Mouse (Mus musculus): Measurements from ENCODE around the gene Dclk2. TPM values are rescaled to one million over a fixed set of nuclear protein-coding genes. Genes with fewer than 3 reads are reported as not detected.

Gene Dclk2
- 1 to 10 TPM in 1 of 2 experiments, under 1 TPM in 1; 1.00 to 1.6 TPM for total RNA-seq (2021)

- intact Hi-C loops (cut with DNase I) = loop anchor here (2.0 to 10.0 kb wide), 2 partner anchors 130 to 696 kb away; partner anchors contain the start of gene Lrba
- DNase-seq = peak; percentile 79
These were observed at the start of gene Dclk2 for GRCm38 (mm10) chr3:86920343-86921083. Dclk2 (minus strand) TSS chr3:86920852.

DNA sequence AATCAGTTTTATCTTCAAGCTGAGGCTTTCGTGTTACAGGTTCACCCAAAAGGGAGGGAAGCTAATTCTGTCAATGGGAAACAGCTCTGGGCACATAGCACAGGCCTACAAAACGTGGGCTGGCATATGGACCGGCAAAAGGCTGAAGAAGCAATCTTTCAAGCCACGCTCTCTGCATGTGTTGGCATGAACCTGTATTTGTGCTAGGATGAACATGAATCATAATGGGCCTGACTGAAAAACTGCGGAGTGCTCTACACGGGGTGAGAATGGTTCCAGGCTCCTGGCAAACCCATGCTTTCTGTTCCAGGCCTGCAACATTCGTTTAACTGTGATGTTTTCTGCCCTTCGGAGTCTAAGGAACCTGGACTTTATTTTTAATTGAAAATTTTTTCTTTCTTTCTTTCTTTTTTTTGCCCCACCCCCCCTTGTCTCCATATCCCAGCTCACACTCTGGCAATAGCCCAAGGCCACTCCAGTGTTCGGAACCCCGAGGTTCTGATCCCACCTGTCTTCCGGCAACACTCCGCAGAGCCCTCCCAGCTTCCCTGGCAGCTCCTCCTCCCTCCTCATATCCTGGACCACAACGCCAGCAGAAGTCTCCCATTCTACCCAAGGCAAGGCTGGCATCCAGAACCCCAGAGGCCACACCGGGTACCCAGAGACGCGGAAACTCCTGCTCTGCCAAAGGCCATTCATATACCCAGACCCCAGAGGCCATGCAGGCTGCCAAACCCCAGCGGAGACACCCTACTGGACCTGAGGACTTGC lies 42.2 kb upstream of the Dclk2 start:
- intact Hi-C loops (cut with DNase I) = no loop called here
- no peak for DNase-seq

DNA sequence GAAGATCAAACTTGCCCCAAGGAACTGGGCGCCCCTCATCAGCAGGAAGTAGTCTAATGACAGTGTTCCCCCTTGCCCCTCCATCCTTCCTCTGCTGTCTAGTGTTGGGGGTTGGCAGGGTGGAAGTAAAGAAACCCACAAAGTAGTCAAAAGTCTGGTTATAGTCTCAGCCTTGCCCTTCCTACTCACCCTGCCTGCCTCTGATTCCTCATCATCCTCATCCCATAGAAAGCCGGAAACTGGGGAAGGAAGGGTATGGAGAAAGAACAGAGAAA lies 40.7 kb upstream of the Dclk2 start:
- DNase-seq = no peak
- intact Hi-C loops (cut with DNase I) = no loop called here

DNA sequence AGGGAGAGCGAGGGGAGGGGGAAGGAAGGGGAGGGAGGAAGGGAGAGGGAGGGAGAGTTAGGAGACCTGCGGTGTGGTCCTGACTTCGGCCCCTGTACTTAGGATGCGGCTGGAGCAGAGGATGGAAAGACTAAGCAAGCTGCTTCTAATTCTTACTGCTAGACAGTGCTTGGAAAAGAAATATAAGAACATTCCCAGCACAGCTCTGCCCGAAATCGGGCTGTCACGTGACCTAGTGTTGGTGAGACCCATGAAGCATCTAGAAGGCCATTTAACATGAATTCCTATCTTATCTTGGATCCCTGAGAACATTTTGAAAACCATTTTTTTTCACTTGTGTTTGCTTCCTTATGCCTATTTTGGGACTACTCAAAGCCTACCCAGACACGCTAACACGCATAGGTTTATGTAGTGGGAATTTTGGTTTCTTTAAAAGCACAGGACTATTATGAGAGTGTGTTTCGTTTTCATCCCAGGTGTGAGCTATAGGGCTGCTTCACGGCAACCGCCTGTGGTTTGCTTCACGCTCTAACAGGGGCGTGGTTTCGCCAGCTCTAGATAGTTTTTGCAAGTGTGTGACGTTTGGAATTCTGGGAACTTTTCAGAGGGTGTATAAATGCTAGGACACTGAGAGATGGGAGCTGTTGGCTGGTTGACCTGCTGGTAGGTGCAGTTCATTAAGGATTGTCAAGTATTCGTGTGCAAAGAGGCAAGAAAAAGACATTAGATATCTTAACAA lies 40.2 kb upstream of the Dclk2 start:
- no peak for DNase-seq
- intact Hi-C loops (cut with DNase I) = no loop called here

GRCm38 (mm10) chr3:86959088-86959487 lies 38.4 kb upstream of the Dclk2 start:
- no peak for DNase-seq
- intact Hi-C loops (cut with DNase I) = no loop called here

GRCm38 (mm10) chr3:86955376-86955775 lies 34.7 kb upstream of the Dclk2 start:
- intact Hi-C loops (cut with DNase I) = no loop called here
- DNase-seq = no peak

- intact Hi-C loops (cut with DNase I) = no loop called here
- DNase-seq = no peak
These were observed 33.9 kb upstream of the Dclk2 start for GRCm38 (mm10) chr3:86954521-86954920.

DNA sequence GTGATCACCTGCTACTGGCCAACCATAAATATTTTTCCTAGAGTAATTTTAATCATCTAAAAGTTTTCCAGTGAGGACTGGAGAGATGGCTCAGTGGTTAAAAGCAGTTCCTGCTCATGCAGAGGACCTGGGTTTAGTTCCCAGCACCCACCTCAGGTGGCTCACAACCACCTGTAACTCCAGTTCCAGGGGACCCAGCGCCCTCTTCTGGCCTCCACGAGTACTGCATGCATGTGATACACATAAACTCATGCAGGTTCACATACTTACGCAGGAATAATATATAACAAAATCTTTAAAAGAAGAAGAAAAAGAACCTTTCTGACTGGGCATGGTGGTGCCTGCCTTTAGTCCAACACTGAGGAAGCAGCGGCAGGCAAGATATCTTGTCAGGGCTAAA lies 33.2 kb upstream of the Dclk2 start:
- no peak for DNase-seq
- intact Hi-C loops (cut with DNase I) = no loop called here

GRCm38 (mm10) chr3:86950652-86951051 lies 30.0 kb upstream of the Dclk2 start:
- intact Hi-C loops (cut with DNase I) = no loop called here
- DNase-seq = no peak

DNA sequence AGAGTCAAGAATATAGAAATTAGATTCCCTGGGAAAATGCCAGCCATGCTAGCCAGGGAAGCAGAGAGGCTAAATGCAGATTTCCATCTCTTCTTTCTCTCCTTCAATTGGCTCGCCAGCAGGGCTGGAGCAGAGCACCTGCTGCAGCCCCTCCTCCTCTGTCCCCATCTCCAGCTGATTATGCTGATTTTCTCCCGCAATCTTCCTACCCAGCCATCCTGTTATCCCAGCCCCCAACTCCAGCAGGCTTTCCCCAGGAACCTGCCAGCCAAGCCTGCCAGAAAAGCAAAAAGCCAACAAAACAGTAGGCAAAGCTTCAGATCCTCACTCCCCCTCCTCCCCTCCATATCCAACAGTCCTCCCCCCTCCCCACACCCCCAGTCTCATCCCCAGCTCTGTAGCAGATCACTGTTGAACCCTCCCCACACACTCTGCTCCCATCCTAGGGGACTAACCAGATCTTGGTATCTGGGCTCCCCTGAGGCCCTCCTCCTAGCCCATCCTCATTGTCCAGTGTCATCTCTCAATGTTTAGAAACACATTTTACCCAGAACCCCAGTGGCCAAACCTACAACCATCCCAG lies 15.7 kb upstream of the Dclk2 start:
- DNase-seq = no peak
- intact Hi-C loops (cut with DNase I) = no loop called here

- intact Hi-C loops (cut with DNase I) = no loop called here
- no peak for DNase-seq
These were observed 12.8 kb upstream of the Dclk2 start for GRCm38 (mm10) chr3:86933446-86933845.

- no peak for DNase-seq
- intact Hi-C loops (cut with DNase I) = loop anchor here (10.0 kb wide), 1 partner anchor 699 kb away; the partner anchor contains the start of gene Lrba
These were observed 3.0 kb upstream of the Dclk2 start for GRCm38 (mm10) chr3:86923686-86924085.

DNA sequence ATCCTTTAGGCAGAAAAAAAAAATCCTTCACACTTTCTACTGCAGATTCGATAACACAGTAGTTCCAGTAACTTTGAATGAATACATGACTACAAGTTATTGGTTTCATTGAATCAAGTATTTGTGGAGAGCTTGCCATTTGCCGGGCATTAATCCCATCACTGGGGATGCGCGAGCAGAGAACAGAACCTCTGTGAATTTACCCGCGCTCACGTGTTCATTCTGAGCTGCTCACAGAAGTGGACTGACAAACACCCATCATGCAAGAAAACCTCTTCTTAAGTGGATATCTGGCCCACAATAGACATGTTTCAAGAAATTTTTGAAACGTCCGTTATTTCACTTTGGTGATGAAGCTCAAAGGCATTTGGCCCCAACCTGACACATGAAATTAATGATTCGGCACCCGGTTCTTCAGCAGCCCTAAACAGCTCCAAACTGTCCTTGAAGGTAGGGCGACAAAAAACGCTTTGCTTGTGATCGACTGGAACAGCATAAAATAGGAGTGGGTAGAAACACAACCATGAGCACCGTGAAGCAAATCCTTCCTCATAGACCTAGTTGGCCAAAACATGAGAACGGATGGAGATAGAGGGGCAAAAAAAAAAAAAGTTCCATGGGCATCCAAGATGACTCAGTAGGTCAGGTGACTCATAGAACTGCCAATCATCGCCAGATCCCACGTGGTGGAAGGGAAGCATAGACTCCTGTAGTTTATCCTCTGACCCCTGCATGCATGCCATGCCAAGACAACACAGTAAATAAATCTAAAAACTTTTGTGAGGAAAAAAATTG lies 726 bp upstream of the Dclk2 start:
- intact Hi-C loops (cut with DNase I) = loop anchor here (2.0 to 10.0 kb wide), 2 partner anchors 131 to 697 kb away; partner anchors contain the start of gene Lrba
- DNase-seq = no peak

GRCm38 (mm10) chr3:86919641-86920342 lies 860 bp downstream of the Dclk2 start:
- intact Hi-C loops (cut with DNase I) = loop anchor here (2.0 to 10.0 kb wide), 2 partner anchors 129 to 695 kb away; partner anchors contain the start of gene Lrba
- peak; percentile 22 to 39 for DNase-seq

DNA sequence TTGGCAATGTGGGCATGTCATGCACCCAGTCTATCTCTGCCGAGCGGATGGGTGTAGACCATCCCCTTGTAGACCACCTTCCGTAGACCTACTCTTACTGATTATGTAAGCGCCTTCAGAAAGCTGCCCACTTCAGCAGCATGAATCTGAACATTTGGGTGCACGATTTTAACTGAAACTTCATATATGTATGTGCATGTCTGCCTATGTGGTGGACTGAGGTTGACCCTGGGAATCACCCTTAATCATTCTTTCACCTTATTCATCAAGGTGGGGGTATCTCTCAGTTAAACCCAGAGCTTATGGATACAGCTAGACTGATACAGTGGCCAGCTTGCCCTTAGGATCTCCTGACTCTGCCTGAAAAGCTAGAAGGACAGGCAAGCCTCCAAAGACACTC lies 3.6 kb downstream of the Dclk2 start:
- no peak for DNase-seq
- intact Hi-C loops (cut with DNase I) = no loop called here

- DNase-seq = no peak
- intact Hi-C loops (cut with DNase I) = no loop called here
These were observed 4.0 kb downstream of the Dclk2 start for GRCm38 (mm10) chr3:86916626-86917025.

- intact Hi-C loops (cut with DNase I) = no loop called here
- no peak for DNase-seq
These were observed 5.4 kb downstream of the Dclk2 start for GRCm38 (mm10) chr3:86915291-86915690.

DNA sequence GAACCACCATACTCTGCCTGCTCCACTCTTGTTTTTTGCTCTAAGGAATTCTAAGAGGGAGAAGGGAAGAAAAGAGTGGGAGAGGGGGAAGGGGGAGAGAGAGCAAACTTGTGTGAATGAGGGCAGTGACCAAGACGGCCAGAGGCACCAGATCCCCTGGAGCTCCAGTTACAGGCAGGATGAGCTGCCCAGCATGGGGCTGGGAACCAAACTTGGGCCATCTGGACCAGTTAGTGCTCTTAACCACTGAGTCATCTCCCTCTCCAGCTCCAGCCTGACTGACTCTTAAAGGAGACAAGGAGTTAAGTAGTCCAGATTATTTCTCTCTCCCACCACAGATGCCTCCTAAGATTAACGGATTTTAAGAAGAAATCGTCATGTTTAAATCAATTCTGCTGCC lies 6.3 kb downstream of the Dclk2 start:
- intact Hi-C loops (cut with DNase I) = no loop called here
- DNase-seq = no peak

GRCm38 (mm10) chr3:86898366-86898765 lies 22.3 kb downstream of the Dclk2 start:
- no peak for DNase-seq
- intact Hi-C loops (cut with DNase I) = no loop called here

- intact Hi-C loops (cut with DNase I) = no loop called here
- DNase-seq = no peak
These were observed 23.1 kb downstream of the Dclk2 start for GRCm38 (mm10) chr3:86897551-86897950.

Data from heart, postnatal 36 days (tissue).